Mouse (Mus musculus) ES-Bruce4 (cell line): ENCODE measurements around the gene Nck1.

ENCODE experiments used
- CTCF ChIP-seq: IDR thresholded peaks from one replicate; pipeline ENCODE4 v1.8.1; 2011; ENCODE audit warnings: low read depth, low read length
- POLR2A ChIP-seq: IDR thresholded peaks from one replicate; pipeline ENCODE4 v1.8.1; 2011; ENCODE audit warnings: low read length; ENCODE audit not compliant: insufficient read depth

DNA sequence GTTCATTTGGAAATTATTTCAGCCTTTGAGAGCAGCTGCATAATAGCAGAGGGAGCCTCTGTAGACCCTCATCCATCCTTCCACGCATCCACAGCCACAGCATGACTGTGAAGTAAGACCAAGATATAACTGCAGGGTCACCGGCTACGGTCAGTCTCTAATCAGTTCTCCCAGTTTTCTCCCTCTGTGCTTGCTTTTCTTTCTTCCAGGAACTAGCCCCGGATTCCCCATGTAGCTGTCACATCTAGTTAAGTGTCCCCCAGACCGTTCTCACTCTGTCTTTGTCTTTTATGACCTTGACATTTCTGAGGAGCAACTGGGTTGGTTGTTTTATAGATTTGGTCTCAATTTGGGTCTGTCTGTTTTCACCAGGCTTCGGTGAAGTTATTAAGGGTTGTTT lies 64.3 kb downstream of the Nck1 start:
- no peak for TF ChIP-seq CTCF
- no peak for TF ChIP-seq POLR2A
